Mouse (Mus musculus): Measurements from ENCODE around the gene Tmem198b. TPM values are rescaled to one million over a fixed set of nuclear protein-coding genes. Genes with fewer than 3 reads are reported as not detected.
"Not testable (repeated sequence)": the region's sequence is repeated elsewhere in the genome, so short reads cannot be mapped to it uniquely, and the experiment has no call there.

Gene Tmem198b
- polyA plus RNA-seq (2012; rRNA removed), result 18.3 and 20.6 TPM in 2 replicates

DNA sequence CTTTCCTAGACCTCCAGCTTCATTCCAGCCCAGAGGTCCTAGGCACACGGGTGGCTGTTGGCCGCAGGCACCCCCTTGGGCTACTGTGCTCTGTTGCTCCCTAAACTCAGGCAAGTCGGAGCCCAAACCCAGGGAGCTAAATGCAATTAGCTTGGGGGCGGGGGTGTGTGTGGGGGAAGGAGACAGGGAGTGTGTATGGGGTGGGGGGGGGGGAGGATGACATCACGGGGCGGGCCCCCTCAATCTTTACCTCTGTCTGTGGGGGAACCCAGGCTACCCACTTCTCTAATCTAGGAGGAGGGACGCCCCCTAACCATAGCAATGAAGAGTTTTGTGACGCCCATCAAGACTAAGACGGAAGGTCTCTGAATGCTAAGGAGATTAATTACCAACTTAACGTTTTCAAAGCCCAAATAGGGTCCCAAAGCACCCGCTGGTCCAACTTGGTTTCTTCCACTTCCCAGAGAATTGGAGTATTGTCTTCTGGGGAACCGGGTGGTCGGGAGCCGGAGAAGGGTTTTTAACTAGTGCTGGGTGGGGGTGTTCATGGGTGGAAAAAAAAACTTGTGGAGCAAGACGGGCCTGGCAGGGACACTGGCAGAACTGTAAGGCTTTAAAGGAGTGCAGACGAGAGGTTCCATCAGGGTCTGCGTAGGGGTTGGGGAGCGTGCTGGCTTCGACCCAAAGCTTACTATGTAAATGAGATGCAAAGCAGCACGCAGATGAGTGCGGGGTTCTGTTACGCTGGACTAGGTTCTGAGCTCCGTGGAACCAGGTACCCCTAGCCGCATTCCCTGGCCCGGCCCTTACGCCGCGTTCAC, at the start of gene Tmem198b:
TSS of gene Tmem198b (minus strand) at position 100 of the 821 bp plus-strand sequence.
- WGBS, result under 1% methylated on average over 28 of the region's 28 CpGs
- Histone ChIP-seq H3K4me1 (ENCODE audit: control insufficient read depth, insufficient read depth, low read length) (peaks cover 10% of the 10 kb centered on the region; the same call in 1 of the 2 replicates), H3K4me3 (replicated peaks; ENCODE audit: extremely low read depth, low read depth, low read length) (peak within 1 kb of the TSS; percentile 92)
- DNase-seq, result peak; percentile 69
- TF ChIP-seq CTCF (IDR thresholded peaks at IDR 0.05; ENCODE audit: insufficient read depth, low read length) (no peak), POLR2A (IDR thresholded peaks at IDR 0.05; ENCODE audit: borderline replicate concordance, extremely low read depth, low read depth, low read length) (peak; percentile 25; the same call in 1 of the 2 replicates)

DNA sequence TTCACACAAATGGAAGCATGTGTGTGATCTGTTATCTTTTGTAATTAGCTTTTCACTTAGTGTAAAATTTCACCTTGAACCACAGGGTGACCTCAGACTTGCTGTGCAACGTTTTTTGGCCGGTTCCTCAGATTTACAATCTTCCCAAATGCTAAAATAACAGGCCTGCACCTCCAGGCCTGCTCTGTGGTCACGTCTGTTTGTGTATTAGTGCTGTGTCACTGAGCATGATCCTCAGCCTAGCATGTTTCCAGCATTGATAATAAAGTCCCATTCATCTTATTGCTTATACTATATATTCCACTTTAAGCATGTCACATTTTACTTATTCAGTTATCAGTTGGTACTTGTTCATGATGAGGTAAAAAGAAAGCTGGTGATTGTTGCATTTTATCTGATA, 46.2 kb upstream of the Tmem198b start:
- no peak for DNase-seq
- no peaks in the 10 kb centered on the region; the same call in 1 of the 2 replicates for H3K4me1 ChIP-seq (ENCODE audit: control insufficient read depth, insufficient read depth, low read length)
- 73% methylated on average over 3 of the region's 3 CpGs for WGBS
- H3K4me3 ChIP-seq (replicated peaks; ENCODE audit: extremely low read depth, low read depth, low read length), result no peak overlapping the region
- no peak for TF ChIP-seq CTCF (IDR thresholded peaks at IDR 0.05; ENCODE audit: insufficient read depth, low read length)
- TF ChIP-seq POLR2A (IDR thresholded peaks at IDR 0.05; ENCODE audit: borderline replicate concordance, extremely low read depth, low read depth, low read length), result no peak

DNA sequence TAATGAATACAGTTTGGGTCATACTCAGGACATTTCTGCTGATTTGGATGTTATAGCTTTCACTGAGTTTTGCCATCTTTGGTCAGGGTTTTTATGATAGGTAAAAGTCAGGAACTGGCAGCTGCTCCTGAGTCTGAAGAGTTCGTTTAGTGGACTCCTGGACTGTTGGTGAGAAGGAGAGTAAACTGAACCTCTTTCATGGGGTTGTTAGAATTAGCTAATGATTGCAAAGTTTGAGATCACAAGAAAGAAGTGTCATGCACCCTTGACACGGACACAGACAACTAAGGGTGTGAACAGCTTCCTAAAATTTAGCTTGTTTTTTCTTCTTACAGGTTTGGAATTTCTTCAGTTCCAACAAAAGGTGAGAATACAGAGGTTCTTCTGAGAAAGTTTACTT, 44.3 kb upstream of the Tmem198b start:
- no peak for DNase-seq
- WGBS, result 57% methylated on average over 2 of the region's 2 CpGs
- TF ChIP-seq POLR2A (IDR thresholded peaks at IDR 0.05; ENCODE audit: borderline replicate concordance, extremely low read depth, low read depth, low read length), result no peak
- TF ChIP-seq CTCF (IDR thresholded peaks at IDR 0.05; ENCODE audit: insufficient read depth, low read length), result no peak
- Histone ChIP-seq H3K4me3 (replicated peaks; ENCODE audit: extremely low read depth, low read depth, low read length) (no peak overlapping the region), H3K4me1 (ENCODE audit: control insufficient read depth, insufficient read depth, low read length) (no peaks in the 10 kb centered on the region; the same call in 1 of the 2 replicates)

DNA sequence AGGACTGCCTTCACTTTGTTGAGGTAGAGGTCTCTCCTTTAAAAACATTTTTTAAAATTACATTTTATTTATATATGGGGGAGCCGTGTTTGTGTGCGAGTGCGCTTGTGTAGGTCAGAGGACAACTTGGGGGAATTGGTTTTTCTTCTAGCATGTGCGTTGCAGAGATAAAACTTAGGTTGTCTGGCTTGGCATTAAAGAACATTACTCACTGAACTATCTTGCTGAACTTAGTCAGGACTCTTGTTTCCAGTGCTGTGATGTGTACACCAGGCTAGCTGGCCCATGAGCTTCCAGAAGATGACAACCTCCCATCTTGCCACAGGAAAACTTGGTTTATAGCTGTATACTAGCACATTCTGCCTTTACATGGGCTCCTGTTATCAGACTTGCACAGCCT, 42.5 kb upstream of the Tmem198b start:
- 91% methylated on average over 4 of the region's 4 CpGs for WGBS
- H3K4me3 ChIP-seq (replicated peaks; ENCODE audit: extremely low read depth, low read depth, low read length), result no peak overlapping the region
- TF ChIP-seq POLR2A (IDR thresholded peaks at IDR 0.05; ENCODE audit: borderline replicate concordance, extremely low read depth, low read depth, low read length) (no peak), CTCF (IDR thresholded peaks at IDR 0.05; ENCODE audit: insufficient read depth, low read length) (no peak)
- no peak for DNase-seq
- H3K4me1 ChIP-seq (ENCODE audit: control insufficient read depth, insufficient read depth, low read length), result no peaks in the 10 kb centered on the region; the same call in 1 of the 2 replicates

DNA sequence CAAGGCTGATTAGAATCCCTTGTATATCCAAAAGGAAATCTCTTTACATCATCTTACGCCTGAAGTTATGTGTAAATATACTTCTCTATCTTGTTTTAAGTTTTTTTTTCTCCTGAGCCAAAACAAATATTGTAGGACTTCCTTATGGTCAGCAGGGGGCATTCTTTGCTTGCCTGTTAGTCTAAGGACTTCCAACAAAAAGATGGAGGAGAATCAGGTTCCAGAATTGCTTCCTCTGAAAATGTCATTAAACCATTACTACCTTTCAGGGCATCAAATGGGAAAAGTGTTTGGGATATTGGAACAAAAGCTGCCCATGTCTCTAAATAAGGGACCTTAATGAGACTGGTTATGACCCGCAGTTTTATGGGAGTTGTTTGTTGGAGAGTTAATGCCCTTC, 41.3 kb upstream of the Tmem198b start:
- Histone ChIP-seq H3K4me3 (replicated peaks; ENCODE audit: extremely low read depth, low read depth, low read length) (no peak overlapping the region), H3K4me1 (ENCODE audit: control insufficient read depth, insufficient read depth, low read length) (no peaks in the 10 kb centered on the region; the same call in 1 of the 2 replicates)
- DNase-seq, result no peak
- TF ChIP-seq POLR2A (IDR thresholded peaks at IDR 0.05; ENCODE audit: borderline replicate concordance, extremely low read depth, low read depth, low read length) (no peak), CTCF (IDR thresholded peaks at IDR 0.05; ENCODE audit: insufficient read depth, low read length) (no peak)
- 57% methylated on average over 2 of the region's 2 CpGs for WGBS

DNA sequence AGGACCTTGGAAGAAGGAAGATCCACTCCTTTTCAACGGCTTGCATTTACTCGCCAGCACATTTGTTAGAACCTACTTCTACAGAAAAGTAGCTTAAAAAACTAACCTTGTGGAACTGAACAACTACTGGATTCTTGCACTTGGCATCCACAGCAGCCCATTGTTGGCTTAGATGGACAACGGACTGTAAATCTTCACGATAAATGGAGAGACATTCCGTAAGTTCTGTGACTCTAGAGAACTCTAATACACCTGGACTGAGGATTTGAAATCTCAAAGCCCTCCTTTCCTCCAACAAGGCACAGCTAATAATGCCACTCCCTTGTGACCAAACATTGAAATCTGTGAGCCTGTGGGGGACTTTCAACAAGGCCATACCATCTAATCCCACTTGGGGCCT, 39.1 kb upstream of the Tmem198b start:
- 90% methylated on average over 5 of the region's 5 CpGs for WGBS
- no peaks in the 10 kb centered on the region; the same call in 1 of the 2 replicates for H3K4me1 ChIP-seq (ENCODE audit: control insufficient read depth, insufficient read depth, low read length)
- no peak for TF ChIP-seq POLR2A (IDR thresholded peaks at IDR 0.05; ENCODE audit: borderline replicate concordance, extremely low read depth, low read depth, low read length)
- TF ChIP-seq CTCF (IDR thresholded peaks at IDR 0.05; ENCODE audit: insufficient read depth, low read length), result no peak
- no peak overlapping the region for H3K4me3 ChIP-seq (replicated peaks; ENCODE audit: extremely low read depth, low read depth, low read length)
- no peak for DNase-seq

DNA sequence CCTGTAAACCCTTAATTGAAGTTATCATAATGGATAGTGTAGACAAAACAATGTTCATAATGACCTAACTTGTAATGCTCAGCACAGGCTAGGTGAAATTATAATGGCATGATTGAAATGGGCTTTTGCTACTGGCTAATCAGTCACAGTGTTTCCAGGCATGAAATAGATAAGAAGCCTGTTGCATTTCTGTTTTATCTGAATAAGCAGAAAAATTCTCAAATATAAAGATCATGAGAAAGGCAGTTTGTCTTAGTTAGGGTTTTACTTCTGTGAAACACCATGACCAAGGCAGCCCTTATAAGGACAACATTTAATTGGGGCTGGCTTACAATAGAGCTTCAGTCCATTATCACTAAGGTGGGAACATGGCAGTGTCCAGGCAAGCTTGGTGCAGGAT, 36.4 kb upstream of the Tmem198b start:
- H3K4me3 ChIP-seq (replicated peaks; ENCODE audit: extremely low read depth, low read depth, low read length), result no peak overlapping the region
- no peak for TF ChIP-seq CTCF (IDR thresholded peaks at IDR 0.05; ENCODE audit: insufficient read depth, low read length)
- TF ChIP-seq POLR2A (IDR thresholded peaks at IDR 0.05; ENCODE audit: borderline replicate concordance, extremely low read depth, low read depth, low read length), result no peak
- H3K4me1 ChIP-seq (ENCODE audit: control insufficient read depth, insufficient read depth, low read length), result no peaks in the 10 kb centered on the region
- no peak for DNase-seq

DNA sequence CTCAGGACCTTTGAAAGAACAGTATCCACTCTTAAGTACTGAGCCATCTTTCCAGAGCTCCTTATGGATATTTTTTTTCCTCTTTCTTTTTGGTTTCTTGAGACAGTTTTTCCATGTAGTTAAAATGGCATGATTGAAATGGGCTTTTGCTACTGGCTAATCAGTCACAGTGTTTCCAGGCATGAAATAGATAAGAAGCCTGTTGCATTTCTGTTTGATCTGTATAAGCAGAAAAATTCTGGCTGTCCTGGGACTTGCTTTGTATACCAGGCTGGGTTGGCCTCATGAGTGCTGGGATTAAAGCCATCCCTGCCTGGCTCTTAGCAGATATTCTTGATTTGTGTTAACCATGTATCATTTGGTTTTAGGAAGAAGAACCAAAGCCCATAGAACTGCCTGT, 35.3 kb upstream of the Tmem198b start:
- DNase-seq, result no peak
- H3K4me1 ChIP-seq (ENCODE audit: control insufficient read depth, insufficient read depth, low read length), result no peaks in the 10 kb centered on the region
- TF ChIP-seq POLR2A (IDR thresholded peaks at IDR 0.05; ENCODE audit: borderline replicate concordance, extremely low read depth, low read depth, low read length) (no peak), CTCF (IDR thresholded peaks at IDR 0.05; ENCODE audit: insufficient read depth, low read length) (no peak)
- no peak overlapping the region for H3K4me3 ChIP-seq (replicated peaks; ENCODE audit: extremely low read depth, low read depth, low read length)

DNA sequence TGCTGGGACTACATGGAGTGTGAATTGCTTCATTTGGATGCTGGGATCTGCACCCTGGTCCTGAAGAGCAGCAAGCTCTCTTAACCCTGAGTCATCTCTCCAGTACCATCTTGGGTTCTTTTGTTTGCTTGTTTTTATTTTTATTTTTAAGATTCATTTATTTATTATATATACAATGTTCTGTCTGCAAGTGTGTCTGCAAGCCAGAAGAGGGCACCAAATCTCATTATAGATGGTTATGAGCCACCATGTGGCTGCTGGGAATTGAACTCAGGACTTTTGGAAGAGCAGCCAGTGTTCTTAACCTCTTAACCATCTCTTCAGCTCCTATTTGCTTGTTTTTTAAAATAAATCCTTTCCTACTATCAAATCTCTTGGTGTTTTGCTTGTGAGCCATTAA, 33.2 kb upstream of the Tmem198b start:
- Histone ChIP-seq H3K4me3 (replicated peaks; ENCODE audit: extremely low read depth, low read depth, low read length) (no peak overlapping the region), H3K4me1 (ENCODE audit: control insufficient read depth, insufficient read depth, low read length) (no peaks in the 10 kb centered on the region)
- DNase-seq, result no peak
- no peak for TF ChIP-seq POLR2A (IDR thresholded peaks at IDR 0.05; ENCODE audit: borderline replicate concordance, extremely low read depth, low read depth, low read length)
- no peak for TF ChIP-seq CTCF (IDR thresholded peaks at IDR 0.05; ENCODE audit: insufficient read depth, low read length)

DNA sequence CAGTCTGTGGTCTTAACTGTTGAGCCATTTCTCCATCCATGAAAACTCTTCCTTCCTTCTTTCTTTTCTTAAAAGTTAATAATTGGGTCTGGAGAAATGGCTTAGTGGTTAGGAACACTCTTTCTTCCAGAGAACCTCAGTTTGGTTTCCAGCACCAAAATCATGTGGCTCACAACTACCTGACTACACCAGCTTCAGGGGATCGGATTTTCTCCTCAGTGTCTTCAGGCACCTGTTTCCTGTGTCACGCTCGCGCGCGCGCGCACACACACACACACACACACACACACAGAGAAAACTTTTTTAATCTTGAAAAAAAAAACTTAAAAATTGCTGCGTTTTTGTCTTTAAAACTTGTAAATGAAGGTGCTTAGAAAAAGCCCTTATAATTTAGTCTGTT, 19.7 kb upstream of the Tmem198b start:
- TF ChIP-seq POLR2A (IDR thresholded peaks at IDR 0.05; ENCODE audit: borderline replicate concordance, extremely low read depth, low read depth, low read length) (no peak), CTCF (IDR thresholded peaks at IDR 0.05; ENCODE audit: insufficient read depth, low read length) (no peak)
- WGBS, result 89% methylated on average over 9 of the region's 9 CpGs
- no peak for DNase-seq
- Histone ChIP-seq H3K4me1 (ENCODE audit: control insufficient read depth, insufficient read depth, low read length) (peaks cover 5% of the 10 kb centered on the region; the same call in 1 of the 2 replicates), H3K4me3 (replicated peaks; ENCODE audit: extremely low read depth, low read depth, low read length) (no peak overlapping the region)

DNA sequence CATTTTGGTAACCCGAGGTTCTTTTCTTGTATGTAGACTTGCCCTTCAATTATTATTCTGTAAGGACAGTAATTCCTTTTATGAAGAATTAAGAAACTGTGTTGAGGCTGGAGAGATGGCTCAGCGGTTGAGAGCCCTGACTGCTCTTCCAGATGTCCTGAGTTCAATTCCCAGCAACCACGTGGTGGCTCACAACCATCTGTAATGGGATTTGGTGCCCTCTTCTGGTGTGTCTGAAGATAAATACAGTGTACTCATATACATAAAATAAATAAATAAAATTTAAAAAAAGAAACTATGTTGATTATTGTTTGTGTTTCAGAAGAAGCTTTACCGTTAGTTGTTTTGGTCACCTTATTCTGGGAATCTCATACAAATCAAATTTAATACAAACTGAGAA, 18.9 kb upstream of the Tmem198b start:
- WGBS, result 73% methylated on average over 4 of the region's 4 CpGs
- H3K4me1 ChIP-seq (ENCODE audit: control insufficient read depth, insufficient read depth, low read length); H3K4me3 ChIP-seq (replicated peaks; ENCODE audit: extremely low read depth, low read depth, low read length); DNase-seq: not testable (repeated sequence)
